Mouse (Mus musculus): ENCODE measurements at regions not wholly inside any gene's neighbourhood (a gene's known extent, or its start where the extent isn't known, plus 50 kb on each side); places are given as distances from the start of the nearest gene placed in this dataset.

- no peak for DNase-seq (ENCODE audit: low spot score)
- no peaks in the 10 kb centered on the region for H3K36me3 ChIP-seq (ENCODE audit: control insufficient read depth, insufficient read depth, low read length)
- H3K27ac ChIP-seq (ENCODE audit: low read depth) = no peak overlapping the region
- H3K4me2 ChIP-seq (ENCODE audit: low read length) = no peak overlapping the region
- H3K9ac ChIP-seq (ENCODE audit: low read length) = no peak overlapping the region
- H3K27me3 ChIP-seq (replicated peaks; ENCODE audit: control insufficient read depth, insufficient read depth, low read length) = no peaks in the 10 kb centered on the region
- 82% methylated on average over 9 of the region's 9 CpGs for WGBS
- H3K4me3 ChIP-seq (ENCODE audit: low read depth, low read length) = no peak overlapping the region
- ATAC-seq (replicated peaks; ENCODE audit: low FRiP score, low TSS enrichment, low read depth) = no peak
- no peaks in the 10 kb centered on the region for H3K9me3 ChIP-seq (ENCODE audit: control insufficient read depth, low read length)
- H3K4me1 ChIP-seq (replicated peaks; ENCODE audit: control insufficient read depth, insufficient read depth, low read length) = 0 out of 2 replicates have a peak, but pooled peaks cover 3% of the 10 kb centered on the region
Measured at GRCm38 (mm10) chr16:93453056-93453455, 150.8 kb downstream of the Setd4 start.

DNA sequence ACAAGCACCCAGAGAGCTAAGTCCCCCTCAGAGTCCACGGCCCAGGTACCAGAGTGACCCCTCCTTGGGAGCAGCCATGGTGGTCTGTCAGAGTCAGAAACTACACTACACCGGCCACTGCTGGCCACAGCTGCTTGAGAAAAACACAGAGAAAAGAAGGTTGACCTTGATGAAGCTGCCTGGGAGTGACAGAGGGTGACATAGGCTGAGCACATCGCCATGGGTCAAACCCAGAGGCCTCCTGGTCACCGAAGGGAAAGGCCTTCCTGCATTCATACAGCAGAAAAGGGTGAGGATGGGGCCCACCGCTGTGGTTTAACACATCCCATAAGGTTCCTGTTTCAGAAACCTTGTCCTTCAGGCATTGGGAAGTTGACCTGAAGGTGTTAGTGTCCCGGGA is 153.0 kb downstream of the Setd4 start:
- Histone ChIP-seq H3K4me3 (ENCODE audit: low read depth, low read length) (no peak overlapping the region), H3K27ac (ENCODE audit: low read depth) (no peak overlapping the region), H3K27me3 (replicated peaks; ENCODE audit: control insufficient read depth, insufficient read depth, low read length) (no peaks in the 10 kb centered on the region), H3K9ac (ENCODE audit: low read length) (no peak overlapping the region), H3K9me3 (ENCODE audit: control insufficient read depth, low read length) (no peaks in the 10 kb centered on the region), H3K4me2 (ENCODE audit: low read length) (no peak overlapping the region), H3K36me3 (ENCODE audit: control insufficient read depth, insufficient read depth, low read length) (no peaks in the 10 kb centered on the region), H3K4me1 (replicated peaks; ENCODE audit: control insufficient read depth, insufficient read depth, low read length) (peaks cover 3% of the 10 kb centered on the region; the same call in 1 of the 2 replicates)
- 89% methylated on average over 6 of the region's 6 CpGs for WGBS
- ATAC-seq (replicated peaks; ENCODE audit: low FRiP score, low TSS enrichment, low read depth) (no peak), DNase-seq (ENCODE audit: low spot score) (peak; percentile 42)

DNA sequence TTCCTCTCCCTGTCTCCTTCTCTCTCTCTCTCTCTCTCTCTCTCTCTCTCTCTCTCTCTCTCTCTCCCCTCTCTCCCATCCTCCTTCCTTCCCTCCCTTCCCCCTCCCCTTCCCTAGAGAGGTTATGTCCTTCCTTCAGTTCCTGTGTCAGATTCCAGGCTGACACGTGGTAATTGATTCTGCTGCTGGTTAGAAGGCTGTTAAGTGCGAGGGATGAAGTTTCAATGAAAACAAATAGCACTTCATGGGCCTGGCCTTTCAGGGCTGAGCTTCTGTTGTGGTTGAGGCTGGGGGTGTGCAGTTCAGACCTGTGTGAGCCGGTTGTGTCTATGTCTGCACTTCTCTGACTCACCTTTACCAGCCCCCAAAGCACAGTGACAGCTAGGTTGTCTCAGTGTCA is 153.9 kb downstream of the Setd4 start:
- DNase-seq (ENCODE audit: low spot score) = no peak
- no peak overlapping the region for H3K27ac ChIP-seq (ENCODE audit: low read depth)
- ATAC-seq (replicated peaks; ENCODE audit: low FRiP score, low TSS enrichment, low read depth) = no peak
- H3K27me3 ChIP-seq (replicated peaks; ENCODE audit: control insufficient read depth, insufficient read depth, low read length) = no peaks in the 10 kb centered on the region
- no peaks in the 10 kb centered on the region for H3K9me3 ChIP-seq (ENCODE audit: control insufficient read depth, low read length)
- no peaks in the 10 kb centered on the region for H3K36me3 ChIP-seq (ENCODE audit: control insufficient read depth, insufficient read depth, low read length)
- no peak overlapping the region for H3K9ac ChIP-seq (ENCODE audit: low read length)
- peaks cover 3% of the 10 kb centered on the region; the same call in 1 of the 2 replicates for H3K4me1 ChIP-seq (replicated peaks; ENCODE audit: control insufficient read depth, insufficient read depth, low read length)
- H3K4me3 ChIP-seq (ENCODE audit: low read depth, low read length) = no peak overlapping the region
- H3K4me2 ChIP-seq (ENCODE audit: low read length) = no peak overlapping the region
- 16% methylated on average over 3 of the region's 3 CpGs for WGBS

- Histone ChIP-seq H3K36me3 (ENCODE audit: control insufficient read depth, insufficient read depth, low read length) (no peaks in the 10 kb centered on the region), H3K27ac (ENCODE audit: low read depth) (no peak overlapping the region), H3K4me1 (replicated peaks; ENCODE audit: control insufficient read depth, insufficient read depth, low read length) (peaks cover 11% of the 10 kb centered on the region), H3K9me3 (ENCODE audit: control insufficient read depth, low read length) (0 out of 2 replicates have a peak, but pooled peaks cover 4% of the 10 kb centered on the region), H3K9ac (ENCODE audit: low read length) (no peak overlapping the region), H3K4me3 (ENCODE audit: low read depth, low read length) (no peak overlapping the region), H3K27me3 (replicated peaks; ENCODE audit: control insufficient read depth, insufficient read depth, low read length) (no peaks in the 10 kb centered on the region), H3K4me2 (ENCODE audit: low read length) (no peak overlapping the region)
- ATAC-seq (replicated peaks; ENCODE audit: low FRiP score, low TSS enrichment, low read depth) = no peak
- WGBS = 87% methylated on average over 10 of the region's 10 CpGs
- DNase-seq (ENCODE audit: low spot score) = no peak
Measured at GRCm38 (mm10) chr16:93448124-93448523, 155.7 kb downstream of the Setd4 start.

DNA sequence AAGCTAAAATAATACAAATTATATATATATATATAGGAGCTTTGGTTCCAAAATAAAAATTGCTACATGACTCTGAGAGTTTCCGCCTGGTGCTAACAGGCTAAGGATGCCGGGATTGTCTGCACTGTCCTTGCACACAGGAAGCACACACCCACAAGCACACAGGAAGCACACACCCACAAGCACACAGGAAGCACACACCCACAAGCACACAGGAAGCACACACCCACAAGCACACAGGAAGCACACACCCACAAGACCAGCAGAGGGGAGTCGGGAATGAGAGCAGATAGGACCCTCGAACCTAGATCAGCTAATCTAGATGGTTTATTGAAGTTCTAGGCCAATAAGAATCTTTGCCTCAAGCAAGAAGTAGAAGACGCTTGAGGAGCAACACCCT is 156.9 kb downstream of the Setd4 start:
- no peaks in the 10 kb centered on the region for H3K27me3 ChIP-seq (replicated peaks; ENCODE audit: control insufficient read depth, insufficient read depth, low read length)
- no peak for ATAC-seq (replicated peaks; ENCODE audit: low FRiP score, low TSS enrichment, low read depth)
- WGBS = 84% methylated on average over 5 of the region's 5 CpGs

GRCm38 (mm10) chr16:93446206-93446605 is 157.7 kb downstream of the Setd4 start:
- Histone ChIP-seq H3K4me2 (ENCODE audit: low read length) (no peak overlapping the region), H3K27ac (ENCODE audit: low read depth) (no peak overlapping the region), H3K9me3 (ENCODE audit: control insufficient read depth, low read length) (0 out of 2 replicates have a peak, but pooled peaks cover 4% of the 10 kb centered on the region), H3K36me3 (ENCODE audit: control insufficient read depth, insufficient read depth, low read length) (no peaks in the 10 kb centered on the region), H3K4me1 (replicated peaks; ENCODE audit: control insufficient read depth, insufficient read depth, low read length) (peaks cover 18% of the 10 kb centered on the region), H3K27me3 (replicated peaks; ENCODE audit: control insufficient read depth, insufficient read depth, low read length) (no peaks in the 10 kb centered on the region), H3K9ac (ENCODE audit: low read length) (no peak overlapping the region), H3K4me3 (ENCODE audit: low read depth, low read length) (no peak overlapping the region)
- ATAC-seq (replicated peaks; ENCODE audit: low FRiP score, low TSS enrichment, low read depth) (peak; percentile 56), DNase-seq (ENCODE audit: low spot score) (no peak)
- WGBS = 43% methylated on average over 13 of the region's 13 CpGs

More for the DNA sequence above, 156.9 kb downstream of the Setd4 start:
- Histone ChIP-seq H3K4me1 (replicated peaks; ENCODE audit: control insufficient read depth, insufficient read depth, low read length) (peaks cover 18% of the 10 kb centered on the region), H3K9ac (ENCODE audit: low read length) (no peak overlapping the region), H3K4me3 (ENCODE audit: low read depth, low read length) (no peak overlapping the region), H3K4me2 (ENCODE audit: low read length) (no peak overlapping the region), H3K27ac (ENCODE audit: low read depth) (no peak overlapping the region), H3K36me3 (ENCODE audit: control insufficient read depth, insufficient read depth, low read length) (no peaks in the 10 kb centered on the region), H3K9me3 (ENCODE audit: control insufficient read depth, low read length) (0 out of 2 replicates have a peak, but pooled peaks cover 4% of the 10 kb centered on the region)
- DNase-seq (ENCODE audit: low spot score) = no peak

DNA sequence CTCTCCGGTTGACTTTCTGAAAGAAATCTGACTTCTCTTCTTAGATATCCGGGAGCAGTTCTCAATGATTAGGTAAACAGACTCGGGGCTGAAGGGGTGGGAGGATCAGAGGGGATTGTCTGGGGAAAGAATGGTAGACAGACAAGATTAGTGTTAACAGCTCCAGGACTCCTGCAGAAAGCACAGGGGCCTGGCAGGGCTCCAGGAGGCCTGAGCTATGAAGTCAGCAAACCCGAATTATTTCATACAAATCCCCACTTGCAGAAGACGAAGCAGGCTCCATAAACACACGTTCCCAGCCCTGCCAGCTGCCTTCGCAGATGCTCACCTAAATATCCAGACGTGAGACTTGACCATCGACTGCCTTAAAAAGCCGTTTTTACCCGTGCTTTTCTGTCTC is 161.0 kb downstream of the Setd4 start:
- Histone ChIP-seq H3K36me3 (ENCODE audit: control insufficient read depth, insufficient read depth, low read length) (no peaks in the 10 kb centered on the region), H3K27ac (ENCODE audit: low read depth) (peak overlapping the region; percentile 22; the same call in 1 of the 2 replicates), H3K9ac (ENCODE audit: low read length) (no peak overlapping the region), H3K27me3 (replicated peaks; ENCODE audit: control insufficient read depth, insufficient read depth, low read length) (no peaks in the 10 kb centered on the region), H3K9me3 (ENCODE audit: control insufficient read depth, low read length) (0 out of 2 replicates have a peak, but pooled peaks cover 4% of the 10 kb centered on the region), H3K4me2 (ENCODE audit: low read length) (peak overlapping the region; percentile 10), H3K4me3 (ENCODE audit: low read depth, low read length) (no peak overlapping the region), H3K4me1 (replicated peaks; ENCODE audit: control insufficient read depth, insufficient read depth, low read length) (peaks cover 20% of the 10 kb centered on the region)
- 15% methylated on average over 11 of the region's 11 CpGs for WGBS
- no peak for ATAC-seq (replicated peaks; ENCODE audit: low FRiP score, low TSS enrichment, low read depth)
- peak; percentile 80 for DNase-seq (ENCODE audit: low spot score)

DNA sequence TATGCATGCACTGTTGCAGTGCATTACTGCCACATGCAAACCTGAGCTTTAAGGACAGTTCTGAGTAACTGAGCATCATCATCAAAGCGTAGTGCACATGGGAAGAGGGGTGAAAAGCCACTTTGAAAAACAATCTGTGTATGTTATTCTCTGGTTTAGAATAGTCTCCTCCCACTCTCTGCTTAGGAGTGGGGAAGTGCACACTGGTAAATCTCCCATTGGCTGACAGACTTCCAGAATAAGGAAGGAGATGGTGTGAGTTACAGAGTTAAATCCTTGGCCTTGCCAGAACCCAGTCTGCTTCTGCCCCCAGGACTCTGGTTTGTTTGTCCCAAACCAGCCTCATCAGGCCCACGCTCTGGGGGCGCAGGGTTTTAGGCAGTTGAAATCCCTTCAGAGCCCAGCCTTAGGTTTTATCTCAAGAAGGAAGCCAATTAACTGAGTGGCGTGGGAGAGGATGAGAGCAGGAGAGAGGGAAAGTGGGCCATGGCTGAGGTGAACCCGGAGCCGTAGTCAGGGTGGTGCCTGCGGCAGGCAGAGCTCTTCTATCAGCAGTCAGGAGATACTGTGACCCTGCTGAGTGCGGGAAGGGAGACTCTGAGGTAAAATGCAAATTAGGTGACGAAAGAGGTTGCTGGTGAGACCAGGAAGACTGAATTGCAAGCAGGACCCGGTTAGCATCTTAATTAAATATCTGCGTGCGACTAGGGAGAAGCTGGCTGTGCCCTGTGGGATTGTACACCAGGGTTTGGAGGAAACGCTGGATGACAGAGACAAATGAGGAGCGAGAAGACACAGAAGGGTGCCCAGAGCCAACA is 166.0 kb downstream of the Setd4 start:
- Histone ChIP-seq H3K4me3 (ENCODE audit: low read depth, low read length) (no peak overlapping the region), H3K9ac (ENCODE audit: low read length) (no peak overlapping the region), H3K9me3 (ENCODE audit: control insufficient read depth, low read length) (no peaks in the 10 kb centered on the region), H3K4me2 (ENCODE audit: low read length) (peak overlapping the region; percentile 30; the same call in 1 of the 2 replicates), H3K27me3 (replicated peaks; ENCODE audit: control insufficient read depth, insufficient read depth, low read length) (no peaks in the 10 kb centered on the region), H3K36me3 (ENCODE audit: control insufficient read depth, insufficient read depth, low read length) (no peaks in the 10 kb centered on the region), H3K27ac (ENCODE audit: low read depth) (no peak overlapping the region), H3K4me1 (replicated peaks; ENCODE audit: control insufficient read depth, insufficient read depth, low read length) (peaks cover 14% of the 10 kb centered on the region; the same call in 1 of the 2 replicates)
- WGBS = 22% methylated on average over 14 of the region's 14 CpGs
- ATAC-seq (replicated peaks; ENCODE audit: low FRiP score, low TSS enrichment, low read depth) (no peak), DNase-seq (ENCODE audit: low spot score) (no peak)

DNA sequence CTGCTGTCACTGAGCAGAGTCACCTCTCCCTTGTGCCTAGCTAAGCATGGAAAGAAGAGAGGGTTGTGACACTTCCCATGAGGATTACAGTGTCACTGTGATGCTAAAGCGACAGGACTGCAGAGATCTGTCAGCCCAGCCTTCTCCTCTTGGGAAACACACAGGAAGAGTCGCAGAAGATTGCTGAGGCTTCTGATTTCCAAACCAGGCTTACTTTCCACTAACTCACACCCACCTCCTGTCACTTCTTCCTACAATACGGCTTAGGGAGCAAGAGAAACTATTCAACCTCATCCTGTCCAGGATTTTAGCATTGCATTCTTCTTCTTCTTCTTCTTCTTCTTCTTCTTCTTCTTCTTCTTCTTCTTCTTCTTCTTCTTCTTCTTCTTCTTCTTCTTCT is 167.1 kb downstream of the Setd4 start:
- DNase-seq (ENCODE audit: low spot score) = no peak
- H3K27me3 ChIP-seq (replicated peaks; ENCODE audit: control insufficient read depth, insufficient read depth, low read length) = no peaks in the 10 kb centered on the region
- no peak overlapping the region for H3K9ac ChIP-seq (ENCODE audit: low read length)
- no peak overlapping the region for H3K27ac ChIP-seq (ENCODE audit: low read depth)
- no peaks in the 10 kb centered on the region for H3K36me3 ChIP-seq (ENCODE audit: control insufficient read depth, insufficient read depth, low read length)
- no peaks in the 10 kb centered on the region for H3K9me3 ChIP-seq (ENCODE audit: control insufficient read depth, low read length)
- no peak for ATAC-seq (replicated peaks; ENCODE audit: low FRiP score, low TSS enrichment, low read depth)
- WGBS = 63% methylated on average over 3 of the region's 3 CpGs
- no peak overlapping the region for H3K4me2 ChIP-seq (ENCODE audit: low read length)
- peaks cover 8% of the 10 kb centered on the region; the same call in 1 of the 2 replicates for H3K4me1 ChIP-seq (replicated peaks; ENCODE audit: control insufficient read depth, insufficient read depth, low read length)
- H3K4me3 ChIP-seq (ENCODE audit: low read depth, low read length) = no peak overlapping the region

Data from intestine, embryonic 14.5 days (tissue).